Mouse (Mus musculus): ENCODE results near the gene Vmn1r15. TPM values are rescaled to one million over a fixed set of nuclear protein-coding genes. Genes with fewer than 3 reads are reported as not detected.

Vmn1r15 gene
- not detected for total RNA-seq (2021)
- long read RNA-seq, experiment 1: 0 reads
- long read RNA-seq, experiment 2: 0 reads

DNA sequence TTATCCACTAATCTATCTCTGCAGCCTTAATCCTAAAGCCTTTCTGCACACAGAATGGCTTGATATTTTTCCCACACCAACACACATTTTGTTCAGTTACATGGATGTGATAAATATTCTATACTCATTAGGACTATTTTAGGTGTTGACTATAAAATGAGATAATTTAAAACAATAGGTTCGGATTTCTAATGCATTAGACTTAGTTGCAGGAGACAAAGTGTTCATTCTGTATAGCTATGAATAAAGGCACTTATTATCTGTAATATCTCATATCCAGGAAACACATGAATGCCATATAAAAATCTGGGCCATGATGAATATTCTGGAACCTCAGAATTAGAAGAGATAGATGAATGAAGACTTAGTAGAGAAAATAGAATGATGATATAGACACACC lies at the start of gene Vmn1r15:
Gene Vmn1r15 (plus strand): TSS at position 301 of the 400 bp plus-strand sequence.
- no peak for DNase-seq (ENCODE audit: low spot score in 2 of 2)

DNA sequence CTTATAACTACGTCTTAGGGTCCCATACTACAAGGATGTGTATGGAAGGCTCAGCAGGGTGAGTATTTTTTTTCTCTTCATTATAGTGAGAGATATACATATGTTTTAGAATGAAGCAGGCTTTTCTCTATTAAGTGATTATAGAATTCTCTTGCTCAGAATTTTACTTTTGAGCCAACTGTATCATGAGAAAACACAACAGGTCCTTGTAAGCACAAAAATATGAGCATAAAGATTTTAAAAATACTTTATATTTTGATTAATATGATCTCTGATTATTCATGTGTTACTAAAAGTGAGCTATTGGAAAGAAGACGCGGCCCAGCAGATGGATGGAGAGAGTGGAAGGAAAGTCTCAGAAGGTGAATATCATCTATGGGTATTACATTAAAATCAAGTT lies 26.4 kb upstream of the Vmn1r15 start, which contains the start of gene Vmn1r14:
Gene Vmn1r14 (plus strand): TSS at position 301 of the 400 bp plus-strand sequence.
- DNase-seq (ENCODE audit: low spot score in 2 of 2): no peak

DNA sequence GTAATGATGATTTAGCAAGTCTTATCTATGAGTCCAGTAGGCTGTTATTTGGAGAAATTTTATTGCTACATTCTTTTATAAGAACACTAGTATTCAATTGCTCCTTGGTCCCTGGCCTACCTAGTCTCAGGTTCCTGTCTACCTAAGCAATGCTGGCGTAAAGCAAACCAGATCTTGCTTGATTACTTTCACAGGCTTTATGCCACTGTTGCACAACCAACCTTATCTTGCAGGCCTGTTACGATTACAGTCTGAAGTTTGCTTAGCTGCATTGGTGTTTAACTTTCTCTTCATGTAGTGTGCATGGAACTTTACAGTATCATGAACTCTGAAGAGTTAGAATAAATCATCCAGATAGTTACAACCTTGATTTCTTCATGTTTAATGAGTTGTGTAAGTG lies 3.2 kb downstream of the Vmn1r15 start:
- DNase-seq (ENCODE audit: low spot score in 2 of 2): no peak

DNA sequence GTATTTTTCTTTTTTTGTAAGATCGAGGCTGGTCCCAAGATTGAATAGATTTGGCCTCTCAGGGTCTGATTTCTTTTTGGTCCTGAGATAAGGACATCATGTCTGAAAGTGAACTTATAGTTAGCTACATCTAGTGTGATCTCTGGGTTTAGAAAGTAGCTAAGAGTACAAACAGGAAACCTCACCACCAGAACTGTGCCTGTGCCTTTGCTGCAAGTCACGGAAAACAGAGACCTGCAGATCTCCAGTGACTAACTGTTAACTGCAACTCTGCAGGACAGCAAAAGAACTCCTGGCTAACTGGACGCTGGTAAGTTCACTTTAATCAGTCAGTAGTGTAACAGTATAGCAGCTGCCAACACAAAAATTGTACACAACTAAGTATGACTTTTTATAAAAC lies 14.1 kb downstream of the Vmn1r15 start:
- DNase-seq (ENCODE audit: low spot score in 2 of 2): no peak

DNA sequence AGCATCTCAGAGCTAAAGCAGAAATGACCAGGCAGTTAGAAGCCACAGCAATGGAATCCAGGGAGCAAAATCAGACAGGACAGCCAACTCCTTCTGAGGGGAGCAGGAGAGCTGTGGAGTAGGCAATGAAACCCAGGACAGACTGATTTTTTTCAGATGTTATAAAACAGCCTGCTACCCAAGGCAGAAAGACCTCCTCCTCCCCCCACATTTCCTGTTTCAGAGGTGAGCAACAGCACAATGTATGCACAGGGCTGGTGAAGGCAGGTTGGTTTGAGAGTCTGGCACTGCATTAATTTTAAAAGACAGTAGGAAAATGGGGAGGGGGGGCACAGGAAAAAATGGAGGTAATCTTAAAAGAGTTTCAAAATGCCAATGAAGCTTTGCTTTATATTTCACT lies 14.8 kb downstream of the Vmn1r15 start:
- DNase-seq (ENCODE audit: low spot score in 2 of 2): no peak

DNA sequence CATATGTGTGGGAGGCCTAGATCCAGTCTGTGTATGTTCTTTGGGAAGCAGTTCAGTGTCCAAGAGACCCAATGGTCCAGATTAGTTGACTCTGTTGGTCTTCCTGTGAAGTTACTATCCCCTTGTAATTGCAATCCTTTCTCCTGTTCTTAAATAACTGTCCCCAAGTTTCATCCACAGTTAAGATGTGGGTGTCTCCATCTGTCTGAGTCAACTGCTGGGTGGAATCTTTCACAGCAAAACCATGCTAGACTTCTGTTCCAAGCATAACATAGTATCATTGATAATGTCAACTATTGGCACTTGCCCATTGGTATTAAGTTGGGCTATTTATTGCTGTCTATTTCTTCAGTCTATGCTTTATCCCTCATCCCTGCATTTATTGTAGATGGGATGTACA lies 21.2 kb downstream of the Vmn1r15 start:
- DNase-seq (ENCODE audit: low spot score in 2 of 2): no peak

Other genes starting within 250 kb of the Vmn1r15 start
- not detected for gene Vmn1r7, start 232.6 kb upstream of the Vmn1r15 start, total RNA-seq (2021)
- not detected for gene Vmn1r8, start 225.7 kb upstream of the Vmn1r15 start, total RNA-seq (2021)
- gene Vmn1r9, start 191.2 kb upstream of the Vmn1r15 start, total RNA-seq (2021): not detected
- not detected for gene Vmn1r10, start 148.5 kb upstream of the Vmn1r15 start, total RNA-seq (2021)
- gene Vmn1r11, start 124.5 kb upstream of the Vmn1r15 start, total RNA-seq (2021): not detected
- gene Vmn1r12, start 101.0 kb upstream of the Vmn1r15 start, total RNA-seq (2021): not detected
- not detected for gene Vmn1r13, start 54.7 kb upstream of the Vmn1r15 start, total RNA-seq (2021)
- gene Vmn1r14, start 26.3 kb upstream of the Vmn1r15 start, total RNA-seq (2021): not detected
- not detected for gene Vmn1r16, start 71.5 kb downstream of the Vmn1r15 start, total RNA-seq (2021)
- gene Vmn1r17, start 105.8 kb downstream of the Vmn1r15 start, total RNA-seq (2021): not detected
- under 1 TPM; 0.05 TPM for gene Vmn1r18, start 137.8 kb downstream of the Vmn1r15 start, total RNA-seq (2021)
- not detected for gene Vmn1r19, start 145.8 kb downstream of the Vmn1r15 start, total RNA-seq (2021)
- gene Vmn1r20, start 171.0 kb downstream of the Vmn1r15 start, total RNA-seq (2021): not detected